Mouse (Mus musculus): ENCODE measurements around the gene Rngtt. TPM values are rescaled to one million over a fixed set of nuclear protein-coding genes. Genes with fewer than 3 reads are reported as not detected.

The Rngtt gene
- 12.1 and 16.6 TPM in 2 replicates for polyA plus RNA-seq (2012; ENCODE audit: insufficient read depth, insufficient read length, missing spikeins)

DNA sequence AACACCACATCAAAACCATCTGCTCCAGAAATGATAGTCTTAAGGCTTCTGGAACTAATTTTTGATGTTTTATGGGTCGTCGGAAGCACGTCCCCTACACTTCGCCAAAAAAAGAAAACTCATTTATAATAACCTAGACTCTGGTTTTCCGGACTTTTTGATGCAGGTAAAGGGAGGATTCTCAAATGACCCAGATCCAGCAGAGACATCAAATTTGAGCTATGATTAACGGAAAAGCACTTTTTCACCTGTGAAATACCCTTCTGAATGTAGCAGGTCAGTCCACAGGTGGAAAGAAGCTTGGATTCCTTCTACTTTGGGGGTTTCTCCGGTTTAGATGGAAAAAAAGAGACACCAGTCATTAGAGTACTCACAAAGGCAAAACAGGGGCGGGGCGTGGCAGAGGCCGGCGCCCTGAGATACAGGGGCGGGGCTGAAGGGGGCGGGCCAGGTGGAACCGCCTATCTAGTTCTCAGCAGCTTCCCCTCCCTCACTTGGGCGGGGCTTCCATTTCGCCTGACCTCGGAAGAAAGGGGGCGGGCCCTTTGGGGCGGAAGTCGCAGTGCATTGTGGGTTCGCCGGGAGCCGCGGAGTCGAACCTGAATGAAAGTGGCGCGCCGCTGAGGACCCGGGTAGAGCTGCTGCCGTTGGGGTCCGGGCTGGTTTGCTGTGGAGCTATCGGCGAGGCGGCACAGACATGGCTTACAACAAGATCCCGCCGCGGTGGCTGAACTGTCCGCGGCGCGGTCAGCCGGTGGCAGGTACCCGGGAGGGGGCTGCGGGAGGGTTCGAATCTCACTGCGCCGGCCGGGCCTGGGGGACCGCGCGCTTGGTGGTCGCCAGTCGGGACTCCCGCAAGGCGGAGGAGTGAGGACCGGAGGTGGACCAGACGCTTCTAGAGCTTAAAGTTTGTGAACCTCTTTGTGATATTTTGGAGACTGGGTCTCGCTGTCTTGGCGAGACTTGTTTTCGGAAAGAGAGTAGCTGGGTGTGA, at the start of gene Rngtt:
TSS of gene Rngtt (plus strand) at position 548 of the 994 bp plus-strand sequence.
- Histone ChIP-seq H3K27ac (replicated peaks; ENCODE audit: low read depth, low read length) (no peak within 1 kb of the TSS), H3K4me3 (ENCODE audit: insufficient read depth, low read depth, low read length) (peak within 1 kb of the TSS; percentile 80), H3K4me1 (ENCODE audit: control insufficient read depth, insufficient read depth, insufficient read length, low read length) (no peaks in the 10 kb centered on the region)

DNA sequence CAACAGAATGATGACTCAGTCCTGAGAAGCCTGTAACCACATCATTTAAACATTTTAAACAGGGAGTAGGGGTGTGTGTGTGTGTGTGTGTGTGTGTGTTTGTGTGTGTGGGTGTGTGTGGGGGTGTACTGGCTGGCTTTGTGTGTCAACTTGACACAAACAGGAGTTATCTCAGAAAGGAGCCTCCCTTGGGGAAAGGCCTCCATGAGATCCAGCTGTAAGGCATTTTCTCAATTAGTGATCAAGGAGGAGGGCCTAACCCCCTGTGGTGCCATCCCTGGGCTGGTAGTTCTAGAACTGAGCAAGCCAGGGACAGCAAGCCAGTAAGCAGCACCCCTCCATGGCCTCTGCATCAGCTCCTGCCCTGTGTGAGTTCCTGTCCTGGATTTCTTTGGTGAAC, 49.8 kb upstream of the Rngtt start:
- Histone ChIP-seq H3K4me1 (ENCODE audit: control insufficient read depth, insufficient read depth, insufficient read length, low read length) (0 out of 2 replicates have a peak, but pooled peaks cover 3% of the 10 kb centered on the region), H3K4me3 (ENCODE audit: insufficient read depth, low read depth, low read length) (no peak overlapping the region), H3K27ac (replicated peaks; ENCODE audit: low read depth, low read length) (no peak overlapping the region)

DNA sequence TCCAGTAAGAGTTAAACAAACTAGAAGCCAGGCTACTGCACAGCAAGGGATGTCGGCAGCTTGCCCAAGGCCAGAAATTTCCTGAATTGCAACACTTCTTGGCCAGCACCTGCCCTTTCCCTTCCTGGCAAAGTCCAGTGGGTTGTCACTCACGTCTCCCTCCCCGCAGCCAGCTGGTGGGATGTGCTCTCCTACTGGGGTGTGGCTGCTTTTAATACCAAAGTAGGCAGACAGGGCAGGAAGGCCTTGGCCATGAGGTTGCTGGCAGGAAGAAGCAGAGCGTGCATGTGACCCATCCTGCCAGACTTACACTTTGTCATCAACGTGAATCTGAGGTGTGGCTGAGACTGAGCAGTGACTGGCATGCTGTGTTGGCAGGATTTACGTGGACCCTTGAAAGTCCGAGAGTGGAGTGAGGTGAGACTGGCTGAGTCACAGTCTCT, 48.8 kb upstream of the Rngtt start:
- peak overlapping the region; percentile 74 for H3K27ac ChIP-seq (replicated peaks; ENCODE audit: low read depth, low read length)

DNA sequence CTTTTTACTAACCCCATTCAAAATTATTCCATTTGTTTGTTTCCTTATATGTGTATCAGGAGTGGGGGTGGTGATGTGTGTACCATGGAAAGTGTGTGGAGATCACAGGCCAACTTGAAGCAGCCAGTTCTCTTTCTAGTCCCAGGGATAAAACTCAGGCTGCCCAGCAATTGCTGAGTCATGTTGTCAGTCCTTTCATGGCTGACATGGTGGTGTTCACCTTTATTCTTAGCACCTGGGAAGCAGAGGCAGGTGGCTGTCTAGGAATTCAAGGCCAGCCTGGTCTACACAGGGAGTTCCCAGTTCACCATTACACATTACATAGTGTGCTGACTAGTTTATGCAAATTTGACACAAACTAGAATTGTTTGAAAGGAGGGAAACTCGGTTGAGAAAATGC, 47.2 kb upstream of the Rngtt start:
- H3K27ac ChIP-seq (replicated peaks; ENCODE audit: low read depth, low read length), result no peak overlapping the region
- H3K4me3 ChIP-seq (ENCODE audit: insufficient read depth, low read depth, low read length), result no peak overlapping the region
- H3K4me1 ChIP-seq (ENCODE audit: control insufficient read depth, insufficient read depth, insufficient read length, low read length), result 0 out of 2 replicates have a peak, but pooled peaks cover 3% of the 10 kb centered on the region

More for the DNA sequence above, 48.8 kb upstream of the Rngtt start:
- Histone ChIP-seq H3K4me3 (ENCODE audit: insufficient read depth, low read depth, low read length) (no peak overlapping the region), H3K4me1 (ENCODE audit: control insufficient read depth, insufficient read depth, insufficient read length, low read length) (0 out of 2 replicates have a peak, but pooled peaks cover 3% of the 10 kb centered on the region)

DNA sequence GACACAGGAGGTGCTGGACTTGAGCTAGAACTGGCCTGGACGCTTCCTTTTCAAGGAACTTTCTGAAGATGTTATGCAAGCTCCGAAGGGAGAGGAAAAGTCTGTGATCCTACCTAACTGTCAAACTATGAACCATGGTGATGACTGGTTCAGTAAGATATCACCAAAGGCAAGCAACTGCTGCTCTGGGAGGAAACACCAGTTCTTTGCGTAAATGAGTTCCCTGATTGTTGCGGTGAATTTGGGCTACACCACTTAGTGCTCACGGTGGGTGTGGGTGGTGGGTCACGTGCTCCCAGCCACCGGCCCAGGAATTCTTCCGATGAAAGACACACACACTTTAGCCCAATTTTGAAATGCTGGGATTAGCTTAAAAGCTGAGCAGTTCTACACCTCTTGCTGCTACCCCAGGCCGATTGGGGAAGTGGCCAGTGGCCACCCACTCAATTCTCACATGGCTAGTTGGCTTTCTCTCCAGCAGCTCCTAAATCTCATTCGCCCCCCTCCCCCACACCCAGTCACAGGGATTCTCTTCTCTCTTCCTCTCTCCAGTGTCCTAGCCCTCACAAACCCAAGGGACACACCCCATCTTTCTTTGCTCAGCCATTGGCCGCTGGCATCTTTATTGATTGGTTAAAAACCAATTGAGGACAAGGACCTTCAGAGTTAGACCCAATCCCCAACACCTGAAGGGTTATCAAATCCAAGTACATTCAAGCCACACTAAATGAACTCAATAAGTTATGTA, 45.0 kb upstream of the Rngtt start:
- Histone ChIP-seq H3K4me1 (ENCODE audit: control insufficient read depth, insufficient read depth, insufficient read length, low read length) (0 out of 2 replicates have a peak, but pooled peaks cover 3% of the 10 kb centered on the region), H3K4me3 (ENCODE audit: insufficient read depth, low read depth, low read length) (no peak overlapping the region), H3K27ac (replicated peaks; ENCODE audit: low read depth, low read length) (no peak overlapping the region)

DNA sequence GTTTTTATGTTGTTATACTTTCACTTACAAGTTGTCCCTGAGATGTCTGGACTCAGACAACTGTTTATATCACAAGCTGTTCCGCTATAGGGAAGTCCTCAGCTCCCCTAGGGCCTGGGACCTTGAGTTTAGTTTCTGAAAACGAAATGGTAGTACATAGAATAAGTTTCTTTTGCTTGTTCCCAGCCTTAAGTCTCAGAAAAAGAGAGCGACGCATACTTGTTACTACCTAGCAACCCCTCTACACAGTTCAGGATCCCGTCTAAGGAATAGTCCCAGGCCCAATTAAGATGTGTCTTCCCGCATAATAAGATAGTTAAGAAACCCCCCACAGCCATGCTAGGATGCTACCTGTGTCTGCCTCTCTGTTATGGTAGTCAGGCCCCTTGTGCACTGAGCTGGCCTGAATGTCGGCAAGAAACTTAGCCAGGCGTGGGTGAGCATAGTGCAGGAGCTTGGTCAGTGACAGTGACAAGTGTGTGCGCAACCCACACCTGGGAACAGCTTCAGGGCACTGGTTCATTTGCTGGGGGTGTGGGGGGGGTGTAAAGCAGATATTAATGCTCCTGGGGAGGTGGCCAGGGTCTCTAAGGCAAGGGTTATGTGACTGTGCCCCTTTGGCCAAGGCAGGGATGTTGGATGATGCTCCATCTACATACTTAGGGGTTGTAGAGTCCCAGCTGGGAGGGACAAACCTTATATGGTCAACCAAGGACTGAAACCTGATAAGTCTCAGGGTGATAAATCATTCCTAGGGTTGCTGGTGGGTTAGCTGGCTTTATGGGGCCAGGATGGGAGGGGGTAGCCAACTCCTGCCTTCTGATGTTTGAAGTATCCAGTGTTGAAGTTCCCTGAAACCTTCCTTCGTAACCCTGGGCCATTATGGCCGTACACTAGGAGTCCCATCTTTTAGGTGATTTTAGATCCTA, 39.5 kb upstream of the Rngtt start:
- Histone ChIP-seq H3K27ac (replicated peaks; ENCODE audit: low read depth, low read length) (no peak overlapping the region), H3K4me1 (ENCODE audit: control insufficient read depth, insufficient read depth, insufficient read length, low read length) (no peaks in the 10 kb centered on the region), H3K4me3 (ENCODE audit: insufficient read depth, low read depth, low read length) (no peak overlapping the region)

DNA sequence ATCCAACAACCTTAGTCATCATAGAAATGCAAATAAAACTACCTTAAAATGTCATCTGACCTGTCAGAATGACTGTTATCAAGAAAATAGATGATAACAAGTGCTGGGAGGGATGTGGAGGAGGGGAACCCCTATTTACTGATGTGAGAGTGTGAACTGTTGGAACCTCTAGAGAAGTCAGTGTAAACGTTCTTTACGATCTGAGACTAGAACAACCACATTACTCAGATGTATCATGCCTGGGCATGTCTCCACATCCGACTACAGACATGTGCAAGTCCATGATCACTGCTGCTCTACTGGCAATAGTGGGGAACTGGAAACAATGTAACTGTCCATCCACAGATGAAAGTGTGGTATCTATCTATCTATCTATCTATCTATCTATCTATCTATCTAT, 36.7 kb upstream of the Rngtt start:
- H3K4me3 ChIP-seq (ENCODE audit: insufficient read depth, low read depth, low read length), result no peak overlapping the region
- H3K27ac ChIP-seq (replicated peaks; ENCODE audit: low read depth, low read length), result no peak overlapping the region
- H3K4me1 ChIP-seq (ENCODE audit: control insufficient read depth, insufficient read depth, insufficient read length, low read length), result no peaks in the 10 kb centered on the region

DNA sequence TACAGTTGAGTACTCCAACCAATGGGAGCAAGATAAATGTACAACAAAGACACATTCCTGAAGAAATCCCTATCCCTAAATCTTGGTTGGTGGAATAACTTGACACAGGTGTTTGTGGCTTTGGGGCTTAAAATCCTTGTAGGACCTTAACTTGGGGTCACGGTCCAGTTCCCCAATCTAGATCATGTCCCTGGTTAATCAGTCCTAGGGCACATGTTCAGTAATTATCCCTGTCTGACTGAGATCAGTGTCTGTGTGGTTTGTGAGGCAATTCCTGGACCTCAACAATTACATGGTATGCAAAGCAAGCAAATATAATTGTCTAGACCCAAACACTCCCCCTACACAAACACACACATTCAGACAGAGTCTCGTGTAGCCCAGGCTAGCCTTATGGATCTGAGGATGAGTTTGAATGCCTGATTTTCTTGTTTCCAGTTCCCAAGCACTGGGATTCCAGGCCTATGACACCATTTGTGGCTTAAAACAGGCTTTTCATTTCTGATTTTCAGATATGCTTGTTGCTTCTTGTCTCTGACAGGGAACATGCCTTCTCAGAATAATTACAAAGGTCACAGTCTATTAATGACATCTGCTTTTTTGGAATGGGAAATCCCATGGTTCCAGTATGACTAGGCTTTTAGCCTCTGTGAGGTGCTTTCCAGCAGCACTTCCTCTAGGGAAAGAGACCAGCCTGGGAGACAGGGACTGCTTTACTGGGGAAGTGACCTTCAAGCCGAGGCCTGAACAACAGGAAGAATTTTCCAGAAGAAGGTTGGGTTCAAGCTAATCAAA, 28.0 kb upstream of the Rngtt start:
- H3K4me3 ChIP-seq (ENCODE audit: insufficient read depth, low read depth, low read length), result no peak overlapping the region
- H3K27ac ChIP-seq (replicated peaks; ENCODE audit: low read depth, low read length), result peak overlapping the region; percentile 82
- peaks cover 8% of the 10 kb centered on the region for H3K4me1 ChIP-seq (ENCODE audit: control insufficient read depth, insufficient read depth, insufficient read length, low read length)

DNA sequence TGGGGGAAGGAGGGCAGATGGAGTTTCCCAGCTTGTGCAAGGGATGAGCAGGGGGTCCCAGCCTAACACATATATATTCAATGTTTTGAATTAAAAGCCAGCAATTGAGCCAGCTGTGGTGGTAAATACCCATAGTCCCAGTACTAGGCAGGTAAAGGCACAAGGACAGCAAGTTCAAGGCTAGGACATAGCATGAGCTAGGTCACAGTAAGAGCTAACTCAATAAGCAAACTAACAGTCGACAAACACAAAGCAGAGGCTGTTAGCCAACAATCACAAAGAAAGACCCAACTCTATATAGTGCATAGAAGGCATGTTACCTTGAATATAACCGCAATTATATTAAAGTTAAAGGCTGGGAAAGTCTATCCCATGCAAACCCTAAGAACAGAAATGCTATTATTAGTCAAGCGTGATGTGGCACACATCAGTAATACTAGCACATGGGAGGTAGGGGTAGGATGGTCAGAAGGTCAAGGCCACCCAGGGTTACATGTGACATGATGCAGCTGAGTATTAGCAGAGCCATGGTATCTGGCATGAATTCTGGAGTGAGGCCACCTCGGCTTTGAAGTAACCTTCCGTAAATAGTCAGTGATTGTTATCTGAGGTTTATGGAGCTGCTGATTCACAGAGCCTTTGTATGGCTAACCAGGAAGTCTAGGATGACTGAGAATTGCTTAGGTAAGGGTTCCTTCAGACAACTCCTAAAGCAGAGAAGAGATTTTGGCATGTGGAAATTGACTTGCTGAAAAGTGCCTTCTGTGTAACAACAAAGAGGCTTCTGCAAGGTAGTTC, 25.8 kb upstream of the Rngtt start:
- no peak overlapping the region for H3K4me3 ChIP-seq (ENCODE audit: insufficient read depth, low read depth, low read length)
- H3K27ac ChIP-seq (replicated peaks; ENCODE audit: low read depth, low read length), result no peak overlapping the region
- peaks cover 8% of the 10 kb centered on the region for H3K4me1 ChIP-seq (ENCODE audit: control insufficient read depth, insufficient read depth, insufficient read length, low read length)

DNA sequence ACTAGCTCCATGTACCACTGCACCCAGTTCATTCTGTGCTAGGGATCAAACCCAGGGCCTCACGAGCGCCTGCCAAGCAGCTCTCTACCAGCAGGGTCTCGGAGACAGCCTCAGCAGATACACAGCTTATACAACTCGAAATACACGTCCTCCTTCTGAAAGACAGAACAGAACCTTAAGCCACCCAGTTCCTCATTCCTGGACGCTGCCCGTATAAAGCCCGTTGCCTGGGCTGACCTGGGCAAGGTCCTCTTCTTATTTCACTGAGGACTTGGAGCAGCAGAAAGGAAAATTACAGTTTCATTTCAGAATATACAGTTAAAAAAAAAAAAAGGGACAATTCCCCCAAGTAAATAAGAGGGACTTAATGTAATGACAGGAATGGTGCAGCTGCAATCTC, 24.7 kb upstream of the Rngtt start:
- Histone ChIP-seq H3K4me3 (ENCODE audit: insufficient read depth, low read depth, low read length) (no peak overlapping the region), H3K27ac (replicated peaks; ENCODE audit: low read depth, low read length) (no peak overlapping the region), H3K4me1 (ENCODE audit: control insufficient read depth, insufficient read depth, insufficient read length, low read length) (peaks cover 8% of the 10 kb centered on the region)

DNA sequence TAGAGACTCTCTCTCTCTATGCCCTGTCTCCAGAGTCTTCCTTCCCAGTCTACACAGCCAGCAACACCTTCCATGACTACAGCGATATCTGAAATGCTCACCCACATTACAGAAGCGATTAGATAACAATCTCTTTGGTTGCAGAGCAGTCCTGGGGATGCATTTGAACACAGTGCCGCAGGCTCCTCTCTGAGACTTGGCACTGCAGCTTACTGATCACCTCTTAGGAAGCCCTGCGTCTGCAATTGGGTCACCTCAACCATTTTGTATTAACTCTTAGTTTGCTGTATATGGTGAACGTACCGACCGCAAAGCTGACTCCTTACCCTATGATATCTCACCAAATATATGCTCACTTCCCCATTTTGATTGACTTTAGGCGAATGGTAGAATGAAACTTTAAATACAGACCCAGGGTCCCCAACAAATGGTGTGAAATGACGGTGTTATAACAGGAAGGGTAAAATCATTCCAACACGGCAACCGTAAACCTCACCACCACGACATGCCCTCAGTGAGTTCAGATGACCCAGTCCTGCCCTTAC, 20.9 kb upstream of the Rngtt start:
- Histone ChIP-seq H3K27ac (replicated peaks; ENCODE audit: low read depth, low read length) (no peak overlapping the region), H3K4me3 (ENCODE audit: insufficient read depth, low read depth, low read length) (peak overlapping the region; percentile 49), H3K4me1 (ENCODE audit: control insufficient read depth, insufficient read depth, insufficient read length, low read length) (no peaks in the 10 kb centered on the region)

DNA sequence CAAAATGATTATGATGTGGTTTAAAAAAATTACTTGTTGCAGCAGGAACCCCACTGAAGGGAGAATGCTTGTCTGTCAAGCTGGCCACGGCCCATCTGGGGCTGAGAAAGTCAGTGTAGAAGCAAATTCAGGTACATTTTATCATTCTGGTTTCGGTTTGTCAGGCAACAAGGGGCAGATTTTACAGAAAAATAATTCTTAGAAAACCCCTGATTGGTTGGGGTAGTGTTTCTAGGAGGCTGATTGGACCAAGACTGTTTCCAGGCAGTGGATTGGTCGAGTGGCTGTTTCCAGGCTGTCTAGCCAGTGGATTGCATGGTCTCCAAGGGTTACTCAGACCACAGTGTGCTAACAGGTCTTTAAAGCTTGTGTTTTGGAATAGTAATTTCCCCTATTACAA, 20.1 kb upstream of the Rngtt start, which contains the start of gene Pnrc1:
TSS of gene Pnrc1 (minus strand) at position 162 of the 400 bp plus-strand sequence.
- H3K4me1 ChIP-seq (ENCODE audit: control insufficient read depth, insufficient read depth, insufficient read length, low read length), result no peaks in the 10 kb centered on the region
- H3K27ac ChIP-seq (replicated peaks; ENCODE audit: low read depth, low read length), result no peak within 1 kb of the TSS
- peak within 1 kb of the TSS; percentile 49 for H3K4me3 ChIP-seq (ENCODE audit: insufficient read depth, low read depth, low read length)

DNA sequence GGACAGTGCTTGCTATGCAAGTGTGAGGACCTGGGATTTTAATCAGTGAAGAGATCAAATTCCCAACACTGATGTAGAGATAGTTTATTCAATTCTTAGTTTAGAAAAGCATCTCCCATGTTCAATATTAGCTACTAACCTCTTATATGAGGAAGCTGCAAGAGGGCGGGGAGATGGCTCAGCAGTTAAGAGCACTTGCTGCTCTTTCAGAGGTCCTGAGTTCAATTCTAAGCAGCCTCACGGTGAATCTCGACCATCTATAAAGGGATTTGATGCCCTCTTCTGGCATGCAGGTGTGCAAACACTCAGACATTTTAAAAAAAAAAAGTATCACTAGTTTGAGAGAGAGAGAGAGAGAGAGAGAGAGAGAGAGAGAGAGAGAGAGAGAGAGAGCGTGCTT, 19.2 kb upstream of the Rngtt start:
- no peaks in the 10 kb centered on the region for H3K4me1 ChIP-seq (ENCODE audit: control insufficient read depth, insufficient read depth, insufficient read length, low read length)
- H3K27ac ChIP-seq (replicated peaks; ENCODE audit: low read depth, low read length), result no peak overlapping the region
- no peak overlapping the region for H3K4me3 ChIP-seq (ENCODE audit: insufficient read depth, low read depth, low read length)
